Mouse (Mus musculus): ENCODE results near the gene Arsk. TPM values are rescaled to one million over a fixed set of nuclear protein-coding genes. Genes with fewer than 3 reads are reported as not detected.

Gene Arsk
- polyA plus RNA-seq, 1 experiment = 9.0 TPM

DNA sequence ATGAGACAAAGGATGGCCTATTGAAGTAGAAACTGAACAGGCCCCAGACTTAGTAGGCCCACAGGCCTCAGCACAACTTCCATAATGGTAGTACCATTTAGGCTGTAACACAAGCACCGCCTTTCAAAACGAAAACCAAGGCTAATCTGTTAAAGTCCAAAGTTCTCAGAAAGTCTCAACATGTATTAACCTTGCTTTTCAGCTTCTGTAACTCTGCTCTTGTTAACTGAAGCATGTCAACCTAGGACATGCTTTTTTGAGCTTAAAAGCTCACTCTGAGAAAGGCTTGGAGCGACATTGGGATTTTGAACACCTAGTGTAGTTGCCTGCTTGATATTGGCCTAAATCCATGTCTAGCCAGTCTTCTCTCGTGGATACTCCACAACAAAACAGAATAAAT is 38.9 kb downstream of the Arsk start:
- DNase-seq = peak; percentile 79

DNA sequence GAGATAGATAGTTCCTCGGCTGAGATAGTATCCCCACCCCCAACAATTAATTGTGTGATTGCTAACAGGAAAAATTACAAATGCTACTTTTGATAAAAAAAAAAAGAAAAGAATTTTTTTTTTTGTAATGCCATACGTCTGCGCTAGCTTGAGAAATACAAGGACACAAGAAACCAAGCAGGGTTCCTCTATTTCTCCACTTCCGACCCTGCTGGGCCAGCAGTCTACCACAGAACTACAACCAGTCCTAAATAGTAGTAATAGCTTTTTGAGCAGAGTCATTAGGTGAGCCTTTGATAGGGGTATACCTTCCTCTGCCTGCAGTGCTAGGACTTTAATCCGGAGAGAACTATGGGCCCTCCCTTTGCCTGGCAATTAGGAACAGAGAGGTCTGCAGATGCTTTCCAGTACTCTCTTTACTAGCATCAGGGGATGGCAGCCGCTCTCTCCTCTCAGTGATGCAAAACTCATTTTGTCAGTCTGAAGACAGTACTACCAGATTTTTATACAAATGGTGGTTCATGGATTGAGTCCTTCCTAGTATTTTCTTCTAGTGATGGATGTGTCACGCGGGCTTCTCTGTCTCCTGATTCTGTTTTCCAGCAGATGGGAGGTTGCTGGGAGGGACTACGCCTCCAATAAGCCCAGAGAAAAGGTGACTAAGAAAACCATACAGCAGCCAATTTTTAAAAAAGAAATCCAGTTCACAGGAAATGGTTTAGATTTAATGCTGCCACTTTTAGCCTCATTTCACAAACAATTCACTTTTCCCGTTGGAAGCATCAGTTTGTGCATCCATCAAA is 41.0 kb downstream of the Arsk start:
- 76% methylated on average over 10 of the region's 10 CpGs for WGBS
- no peak for DNase-seq
- no peaks in the 10 kb centered on the region for H3K27me3 ChIP-seq (replicated peaks; ENCODE audit: control insufficient read depth, insufficient read depth, low read length)
- H3K4me3 ChIP-seq (ENCODE audit: insufficient read depth, low read depth, low read length) = no peak overlapping the region
- no peaks in the 10 kb centered on the region for H3K36me3 ChIP-seq (ENCODE audit: control insufficient read depth, insufficient read depth, low read length)
- H3K4me1 ChIP-seq (ENCODE audit: control insufficient read depth, insufficient read depth, low read length) = peaks cover 3% of the 10 kb centered on the region; the same call in 1 of the 2 replicates
- no peak overlapping the region for H3K27ac ChIP-seq (ENCODE audit: insufficient read depth, low read depth, low read length)
- TF ChIP-seq POLR2A (IDR thresholded peaks at IDR 0.05; ENCODE audit: low read depth, low read length) (no peak), CTCF (conservative IDR thresholded peaks at IDR 0.05; ENCODE audit: insufficient read depth, insufficient read length, low read depth, low read length) (no peak)

More for the DNA sequence above, 38.9 kb downstream of the Arsk start:
- H3K27ac ChIP-seq (ENCODE audit: insufficient read depth, low read depth, low read length) = peak overlapping the region; percentile 37; the same call in 1 of the 2 replicates
- no peaks in the 10 kb centered on the region for H3K27me3 ChIP-seq (replicated peaks; ENCODE audit: control insufficient read depth, insufficient read depth, low read length)
- no peak for TF ChIP-seq POLR2A (IDR thresholded peaks at IDR 0.05; ENCODE audit: low read depth, low read length)
- no peak for TF ChIP-seq CTCF (conservative IDR thresholded peaks at IDR 0.05; ENCODE audit: insufficient read depth, insufficient read length, low read depth, low read length)
- peaks cover 3% of the 10 kb centered on the region; the same call in 1 of the 2 replicates for H3K4me1 ChIP-seq (ENCODE audit: control insufficient read depth, insufficient read depth, low read length)
- H3K4me3 ChIP-seq (ENCODE audit: insufficient read depth, low read depth, low read length) = no peak overlapping the region
- 55% methylated on average over 4 of the region's 4 CpGs for WGBS
- H3K36me3 ChIP-seq (ENCODE audit: control insufficient read depth, insufficient read depth, low read length) = no peaks in the 10 kb centered on the region

DNA sequence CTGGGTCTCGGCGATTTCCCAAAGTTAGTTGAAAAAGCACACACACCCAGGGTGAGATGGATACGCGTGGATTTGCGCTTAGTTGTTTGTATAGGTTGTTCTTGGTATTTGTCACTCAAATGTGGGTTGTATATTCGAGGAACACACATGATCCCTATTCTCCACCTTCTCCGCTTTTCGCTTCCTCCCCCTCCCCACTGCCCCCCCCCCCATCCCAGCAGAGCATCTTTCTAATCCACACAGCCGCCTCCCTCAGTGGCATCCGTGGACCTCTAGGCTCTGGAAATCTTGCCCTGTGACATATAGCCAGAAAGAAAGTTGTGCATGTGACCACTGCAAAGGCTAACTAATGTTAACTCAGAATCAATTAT is 41.6 kb downstream of the Arsk start, which contains the start of gene Gpr150:
TSS of gene Gpr150 (minus strand) at position 101 of the 371 bp plus-strand sequence.
- DNase-seq = no peak
- Histone ChIP-seq H3K36me3 (ENCODE audit: control insufficient read depth, insufficient read depth, low read length) (no peaks in the 10 kb centered on the region), H3K4me3 (ENCODE audit: insufficient read depth, low read depth, low read length) (peak within 1 kb of the TSS; percentile 39), H3K27ac (ENCODE audit: insufficient read depth, low read depth, low read length) (no peak within 1 kb of the TSS), H3K27me3 (replicated peaks; ENCODE audit: control insufficient read depth, insufficient read depth, low read length) (no peaks in the 10 kb centered on the region), H3K4me1 (ENCODE audit: control insufficient read depth, insufficient read depth, low read length) (peaks cover 3% of the 10 kb centered on the region; the same call in 1 of the 2 replicates)
- WGBS = 18% methylated on average over 10 of the region's 10 CpGs
- TF ChIP-seq CTCF (conservative IDR thresholded peaks at IDR 0.05; ENCODE audit: insufficient read depth, insufficient read length, low read depth, low read length) = no peak
- TF ChIP-seq POLR2A (IDR thresholded peaks at IDR 0.05; ENCODE audit: low read depth, low read length) = no peak

DNA sequence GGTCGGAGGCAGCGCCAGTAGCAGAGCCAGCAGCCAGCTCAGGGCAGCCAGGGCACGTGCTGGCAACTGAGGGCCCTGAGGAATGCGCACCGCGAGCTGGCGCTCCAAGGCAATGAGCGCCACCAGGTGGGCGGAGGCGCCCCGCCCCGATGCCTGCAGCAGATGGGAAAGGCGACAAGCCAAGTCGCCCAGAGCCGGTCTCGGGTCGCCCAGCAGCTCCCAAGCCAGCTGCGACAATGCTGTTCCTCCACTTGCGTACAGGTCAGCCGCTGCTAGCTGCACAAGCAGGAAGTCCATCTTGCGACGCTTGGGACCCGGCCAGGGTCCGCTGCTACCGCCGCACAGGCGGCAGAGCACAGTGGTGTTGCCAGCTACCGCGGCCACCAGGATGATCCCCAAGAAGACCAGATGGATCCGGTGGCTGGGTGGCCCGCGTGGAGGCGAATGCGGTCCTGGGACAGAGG is 42.2 kb downstream of the Arsk start:
- Histone ChIP-seq H3K36me3 (ENCODE audit: control insufficient read depth, insufficient read depth, low read length) (no peaks in the 10 kb centered on the region), H3K4me3 (ENCODE audit: insufficient read depth, low read depth, low read length) (peak overlapping the region; percentile 39), H3K4me1 (ENCODE audit: control insufficient read depth, insufficient read depth, low read length) (peaks cover 3% of the 10 kb centered on the region; the same call in 1 of the 2 replicates), H3K27ac (ENCODE audit: insufficient read depth, low read depth, low read length) (no peak overlapping the region), H3K27me3 (replicated peaks; ENCODE audit: control insufficient read depth, insufficient read depth, low read length) (no peaks in the 10 kb centered on the region)
- WGBS = under 1% methylated on average over 34 of the region's 34 CpGs
- TF ChIP-seq POLR2A (IDR thresholded peaks at IDR 0.05; ENCODE audit: low read depth, low read length) (no peak), CTCF (conservative IDR thresholded peaks at IDR 0.05; ENCODE audit: insufficient read depth, insufficient read length, low read depth, low read length) (peak; percentile 50; the same call in 1 of the 2 replicates)
- DNase-seq = peak; percentile 87

DNA sequence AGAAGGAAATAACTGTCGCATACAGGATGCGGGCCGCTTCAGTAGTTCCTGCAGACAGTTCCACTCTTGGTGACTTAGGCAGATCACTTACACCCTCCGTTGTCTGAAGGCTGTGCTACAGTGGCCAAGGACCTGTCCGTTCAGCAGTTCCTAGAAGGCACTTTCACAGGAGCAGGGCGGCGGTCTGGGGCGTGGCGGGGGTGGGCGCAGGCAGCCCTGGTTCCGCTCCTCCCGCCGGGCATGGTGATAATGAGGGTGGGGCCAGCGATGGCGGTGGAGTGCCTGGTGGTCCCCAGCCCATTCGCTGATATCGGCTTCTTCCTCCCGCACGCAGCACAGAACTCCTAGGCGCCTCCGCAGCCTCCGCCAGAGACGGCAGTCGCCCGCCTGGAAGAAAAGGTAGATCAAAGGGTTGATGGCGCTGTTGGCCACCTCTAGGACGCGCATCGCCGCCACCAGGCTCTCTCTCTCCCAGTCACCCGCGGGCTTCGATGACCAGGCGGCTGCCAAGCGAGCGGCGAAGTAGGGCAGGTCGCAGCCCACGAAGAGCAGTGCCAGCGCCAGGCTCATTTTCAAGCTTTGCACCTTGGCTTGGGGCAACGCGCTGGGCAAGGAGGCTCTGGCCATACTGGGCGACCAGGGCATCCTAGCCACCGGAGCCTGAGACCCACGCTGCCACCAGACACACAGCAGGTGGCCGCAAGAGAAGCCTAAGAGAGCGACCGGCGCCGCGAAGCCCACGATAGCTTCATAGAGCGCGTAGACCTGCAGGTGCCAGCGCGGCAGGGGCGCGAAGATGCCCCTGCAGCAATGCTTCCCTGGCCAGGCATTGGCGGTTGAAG is 42.8 kb downstream of the Arsk start:
- Histone ChIP-seq H3K27me3 (replicated peaks; ENCODE audit: control insufficient read depth, insufficient read depth, low read length) (no peaks in the 10 kb centered on the region), H3K36me3 (ENCODE audit: control insufficient read depth, insufficient read depth, low read length) (no peaks in the 10 kb centered on the region), H3K4me3 (ENCODE audit: insufficient read depth, low read depth, low read length) (peak overlapping the region; percentile 39), H3K4me1 (ENCODE audit: control insufficient read depth, insufficient read depth, low read length) (peaks cover 3% of the 10 kb centered on the region; the same call in 1 of the 2 replicates), H3K27ac (ENCODE audit: insufficient read depth, low read depth, low read length) (no peak overlapping the region)
- DNase-seq = peak; percentile 42
- TF ChIP-seq POLR2A (IDR thresholded peaks at IDR 0.05; ENCODE audit: low read depth, low read length) = no peak
- no peak for TF ChIP-seq CTCF (conservative IDR thresholded peaks at IDR 0.05; ENCODE audit: insufficient read depth, insufficient read length, low read depth, low read length)
- 2% methylated on average over 59 of the region's 59 CpGs for WGBS

DNA sequence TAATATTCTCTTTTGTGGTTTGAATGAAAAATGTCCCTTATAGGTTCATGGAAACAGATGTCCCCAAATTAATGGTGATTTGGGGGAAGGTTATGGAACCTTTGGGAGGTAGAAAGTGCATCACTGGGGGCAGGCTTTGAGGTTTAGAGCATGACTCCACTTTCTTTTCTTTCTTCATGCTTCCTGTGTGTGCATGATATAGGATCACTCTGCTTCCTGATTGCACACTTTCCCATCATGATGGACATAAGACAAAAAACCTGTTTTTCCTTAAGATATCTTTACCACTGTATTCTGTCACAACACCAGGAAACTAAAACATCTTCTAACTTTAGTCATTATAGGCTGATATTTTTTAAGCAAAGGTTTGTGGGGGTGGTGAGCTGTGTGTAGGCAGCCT is 53.5 kb downstream of the Arsk start:
- H3K27me3 ChIP-seq (replicated peaks; ENCODE audit: control insufficient read depth, insufficient read depth, low read length) = no peaks in the 10 kb centered on the region
- H3K27ac ChIP-seq (ENCODE audit: insufficient read depth, low read depth, low read length) = no peak overlapping the region
- peaks cover 5% of the 10 kb centered on the region; the same call in 1 of the 2 replicates for H3K4me1 ChIP-seq (ENCODE audit: control insufficient read depth, insufficient read depth, low read length)
- TF ChIP-seq CTCF (conservative IDR thresholded peaks at IDR 0.05; ENCODE audit: insufficient read depth, insufficient read length, low read depth, low read length) (no peak), POLR2A (IDR thresholded peaks at IDR 0.05; ENCODE audit: low read depth, low read length) (no peak)
- no peak for DNase-seq
- no peak overlapping the region for H3K4me3 ChIP-seq (ENCODE audit: insufficient read depth, low read depth, low read length)
- H3K36me3 ChIP-seq (ENCODE audit: control insufficient read depth, insufficient read depth, low read length) = no peaks in the 10 kb centered on the region
